Mouse (Mus musculus): ENCODE data around the gene Rpl6. TPM values are rescaled to one million over a fixed set of nuclear protein-coding genes. Genes with fewer than 3 reads are reported as not detected.

Gene Rpl6
- total and polyA plus RNA-seq, 2 experiments from 2014 or later, result 362 to 463 TPM

GRCm38 (mm10) chr5:121162923-121163322 lies 41.4 kb upstream of the Rpl6 start:
- Histone ChIP-seq H3K4me1 (ENCODE audit: insufficient read depth, low read length) (no peaks in the 10 kb centered on the region), H3K9ac (replicated peaks; ENCODE audit: low read length, poor library complexity, severe bottlenecking) (no peak overlapping the region), H3K9me3 (ENCODE audit: low read length) (no peaks in the 10 kb centered on the region), H3K27ac (ENCODE audit: low read depth, low read length) (no peak overlapping the region), H3K27me3 (ENCODE audit: insufficient read depth, low read length) (no peaks in the 10 kb centered on the region), H3K4me2 (ENCODE audit: low read depth, low read length, poor library complexity, severe bottlenecking) (no peak overlapping the region), H3K4me3 (ENCODE audit: low read depth, low read length) (no peak overlapping the region), H3K36me3 (ENCODE audit: insufficient read depth, low read length) (peaks cover 52% of the 10 kb centered on the region)
- 84% methylated on average over 7 of the region's 7 CpGs for WGBS
- ATAC-seq (ENCODE audit: low FRiP score) (no peak), DNase-seq (ENCODE audit: low spot score) (no peak)
- no peak for TF ChIP-seq CTCF (IDR thresholded peaks at IDR 0.05)

- H3K27ac ChIP-seq (ENCODE audit: low read depth, low read length), result no peak overlapping the region
- no peak for DNase-seq (ENCODE audit: low spot score)
- TF ChIP-seq CTCF (IDR thresholded peaks at IDR 0.05), result peak; percentile 28; the same call in 1 of the 2 replicates
- no peak overlapping the region for H3K4me3 ChIP-seq (ENCODE audit: low read depth, low read length)
- no peak for ATAC-seq (ENCODE audit: low FRiP score)
- no peaks in the 10 kb centered on the region for H3K27me3 ChIP-seq (ENCODE audit: insufficient read depth, low read length)
- peaks cover 52% of the 10 kb centered on the region for H3K36me3 ChIP-seq (ENCODE audit: insufficient read depth, low read length)
- no peaks in the 10 kb centered on the region for H3K9me3 ChIP-seq (ENCODE audit: low read length)
- no peak overlapping the region for H3K4me2 ChIP-seq (ENCODE audit: low read depth, low read length, poor library complexity, severe bottlenecking)
- no peaks in the 10 kb centered on the region for H3K4me1 ChIP-seq (ENCODE audit: insufficient read depth, low read length)
- WGBS, result 94% methylated on average over 6 of the region's 6 CpGs
- H3K9ac ChIP-seq (replicated peaks; ENCODE audit: low read length, poor library complexity, severe bottlenecking), result no peak overlapping the region
Measured at GRCm38 (mm10) chr5:121166884-121167283, 37.4 kb upstream of the Rpl6 start.

GRCm38 (mm10) chr5:121169588-121169987 lies 34.7 kb upstream of the Rpl6 start:
- Histone ChIP-seq H3K27ac (ENCODE audit: low read depth, low read length) (no peak overlapping the region), H3K9me3 (ENCODE audit: low read length) (no peaks in the 10 kb centered on the region), H3K4me1 (ENCODE audit: insufficient read depth, low read length) (no peaks in the 10 kb centered on the region), H3K9ac (replicated peaks; ENCODE audit: low read length, poor library complexity, severe bottlenecking) (no peak overlapping the region), H3K4me3 (ENCODE audit: low read depth, low read length) (no peak overlapping the region), H3K4me2 (ENCODE audit: low read depth, low read length, poor library complexity, severe bottlenecking) (no peak overlapping the region), H3K27me3 (ENCODE audit: insufficient read depth, low read length) (no peaks in the 10 kb centered on the region), H3K36me3 (ENCODE audit: insufficient read depth, low read length) (peaks cover 27% of the 10 kb centered on the region; the same call in 1 of the 2 replicates)
- DNase-seq (ENCODE audit: low spot score), result no peak
- no peak for ATAC-seq (ENCODE audit: low FRiP score)
- no peak for TF ChIP-seq CTCF (IDR thresholded peaks at IDR 0.05)
- WGBS, result 88% methylated on average over 2 of the region's 2 CpGs

GRCm38 (mm10) chr5:121172835-121173234 lies 31.4 kb upstream of the Rpl6 start:
- DNase-seq (ENCODE audit: low spot score), result peak; percentile 57
- no peak overlapping the region for H3K4me3 ChIP-seq (ENCODE audit: low read depth, low read length)
- H3K4me1 ChIP-seq (ENCODE audit: insufficient read depth, low read length), result no peaks in the 10 kb centered on the region
- H3K9me3 ChIP-seq (ENCODE audit: low read length), result no peaks in the 10 kb centered on the region
- TF ChIP-seq CTCF (IDR thresholded peaks at IDR 0.05), result peak; percentile 76
- no peak for ATAC-seq (ENCODE audit: low FRiP score)
- H3K9ac ChIP-seq (replicated peaks; ENCODE audit: low read length, poor library complexity, severe bottlenecking), result no peak overlapping the region
- H3K27ac ChIP-seq (ENCODE audit: low read depth, low read length), result no peak overlapping the region
- H3K4me2 ChIP-seq (ENCODE audit: low read depth, low read length, poor library complexity, severe bottlenecking), result no peak overlapping the region
- no peaks in the 10 kb centered on the region for H3K27me3 ChIP-seq (ENCODE audit: insufficient read depth, low read length)
- H3K36me3 ChIP-seq (ENCODE audit: insufficient read depth, low read length), result 0 out of 2 replicates have a peak, but pooled peaks cover 7% of the 10 kb centered on the region
- WGBS, result 73% methylated on average over 4 of the region's 4 CpGs

GRCm38 (mm10) chr5:121179077-121179857 lies 25.0 kb upstream of the Rpl6 start:
- no peaks in the 10 kb centered on the region for H3K9me3 ChIP-seq (ENCODE audit: low read length)
- no peak overlapping the region for H3K9ac ChIP-seq (replicated peaks; ENCODE audit: low read length, poor library complexity, severe bottlenecking)
- H3K27ac ChIP-seq (ENCODE audit: low read depth, low read length), result no peak overlapping the region
- no peak overlapping the region for H3K4me3 ChIP-seq (ENCODE audit: low read depth, low read length)
- no peaks in the 10 kb centered on the region for H3K27me3 ChIP-seq (ENCODE audit: insufficient read depth, low read length)
- 46% methylated on average over 9 of the region's 9 CpGs for WGBS
- no peaks in the 10 kb centered on the region for H3K4me1 ChIP-seq (ENCODE audit: insufficient read depth, low read length)
- H3K36me3 ChIP-seq (ENCODE audit: insufficient read depth, low read length), result no peaks in the 10 kb centered on the region
- no peak for TF ChIP-seq CTCF (IDR thresholded peaks at IDR 0.05)
- DNase-seq (ENCODE audit: low spot score), result no peak
- no peak for ATAC-seq (ENCODE audit: low FRiP score)
- H3K4me2 ChIP-seq (ENCODE audit: low read depth, low read length, poor library complexity, severe bottlenecking), result no peak overlapping the region

- ATAC-seq (ENCODE audit: low FRiP score) (no peak), DNase-seq (ENCODE audit: low spot score) (peak; percentile 36)
- 74% methylated on average over 9 of the region's 9 CpGs for WGBS
- Histone ChIP-seq H3K27ac (ENCODE audit: low read depth, low read length) (no peak overlapping the region), H3K4me1 (ENCODE audit: insufficient read depth, low read length) (peaks cover 6% of the 10 kb centered on the region; the same call in 1 of the 2 replicates), H3K4me3 (ENCODE audit: low read depth, low read length) (no peak overlapping the region), H3K36me3 (ENCODE audit: insufficient read depth, low read length) (no peaks in the 10 kb centered on the region), H3K9ac (replicated peaks; ENCODE audit: low read length, poor library complexity, severe bottlenecking) (no peak overlapping the region), H3K27me3 (ENCODE audit: insufficient read depth, low read length) (no peaks in the 10 kb centered on the region), H3K4me2 (ENCODE audit: low read depth, low read length, poor library complexity, severe bottlenecking) (no peak overlapping the region), H3K9me3 (ENCODE audit: low read length) (no peaks in the 10 kb centered on the region)
- no peak for TF ChIP-seq CTCF (IDR thresholded peaks at IDR 0.05)
Measured at GRCm38 (mm10) chr5:121183269-121183668, 21.0 kb upstream of the Rpl6 start.
